Mouse (Mus musculus) urinary bladder, postnatal 25 days (tissue): ENCODE measurements at regions not wholly inside any gene's neighbourhood (a gene's known extent, or its start where the extent isn't known, plus 50 kb on each side); places are given as distances from the start of the nearest gene placed in this dataset.

Source experiments
- DNase-seq: peaks from one replicate; pipeline ENCODE4 v3.0.0; 2022; ENCODE audit warnings: low spot score

DNA sequence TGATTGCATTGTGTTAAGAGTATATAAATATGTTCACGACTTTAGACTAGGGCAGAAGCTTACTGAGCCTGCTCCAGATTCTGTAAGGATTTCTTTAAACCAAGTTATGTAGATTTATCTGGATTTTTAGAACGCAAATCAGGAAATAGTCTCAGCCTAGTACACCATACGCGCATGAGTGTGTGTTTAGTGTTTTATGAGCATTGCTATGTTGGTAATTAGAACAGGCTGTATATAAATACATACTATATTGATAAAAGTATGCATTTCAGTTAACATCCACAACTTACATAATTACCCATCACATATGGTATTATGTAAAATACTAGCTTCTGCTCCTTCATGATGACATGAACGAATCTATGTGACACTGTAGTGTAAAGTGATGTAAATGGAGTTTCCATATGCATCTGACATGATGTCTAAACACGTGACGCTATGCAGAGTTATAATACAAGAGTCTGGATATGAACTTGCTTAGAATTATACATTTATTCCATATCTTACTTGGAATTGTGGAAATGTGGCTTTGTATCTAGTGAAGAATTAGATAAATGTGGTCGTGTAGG, 332.6 kb upstream of the Tmc3 start:
- no peak for DNase-seq

DNA sequence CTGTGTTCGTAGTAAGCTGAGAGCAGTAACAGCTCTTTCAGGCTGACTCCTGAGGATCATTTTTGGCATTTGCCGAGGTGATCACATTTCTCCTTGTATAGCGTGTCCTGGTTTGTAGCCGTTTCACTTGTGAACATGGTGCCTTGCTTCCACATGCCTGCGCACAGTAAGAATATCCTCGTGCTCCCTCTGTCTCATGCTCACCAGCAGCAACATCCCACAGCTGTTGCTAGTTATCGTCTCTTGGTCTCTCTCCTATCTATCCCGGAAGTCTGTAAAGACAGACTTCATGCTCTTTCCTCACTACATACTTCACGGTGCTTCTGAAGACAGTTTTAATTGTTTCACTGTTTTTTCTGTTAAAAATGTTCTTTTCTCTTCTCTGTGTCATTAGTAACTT, 331.7 kb upstream of the Tmc3 start:
- DNase-seq = no peak

GRCm38 (mm10) chr7:83253432-83253831, 331.3 kb upstream of the Tmc3 start:
- DNase-seq = no peak

GRCm38 (mm10) chr7:83254411-83254810, 330.3 kb upstream of the Tmc3 start:
- no peak for DNase-seq

DNA sequence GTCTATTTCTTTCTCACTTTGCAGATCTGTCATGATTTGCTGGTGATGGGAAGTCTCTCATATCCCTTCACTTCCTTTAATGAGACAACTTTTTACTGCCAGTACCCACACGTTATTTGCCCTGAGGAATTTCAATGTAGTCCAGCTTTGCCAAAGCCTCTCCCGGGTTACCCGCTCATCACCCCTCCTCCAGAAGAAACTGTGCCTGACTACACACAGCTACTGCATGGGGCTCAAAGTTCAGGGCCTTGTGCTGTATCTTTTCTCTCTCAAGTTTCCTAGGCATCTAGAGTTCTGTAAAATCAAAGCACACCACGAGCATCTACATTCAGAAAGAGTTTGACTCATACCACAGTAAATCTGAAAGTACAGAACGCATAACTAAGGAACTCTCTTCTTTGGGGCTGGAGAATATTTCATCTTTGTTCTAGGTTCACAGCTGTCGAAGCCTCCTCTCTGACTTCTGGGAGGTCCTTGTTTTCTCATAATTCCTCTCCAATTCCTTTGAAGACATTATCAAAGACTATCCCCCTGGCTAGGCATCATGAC, 328.4 kb upstream of the Tmc3 start:
- DNase-seq = no peak

- DNase-seq = no peak
Observed at GRCm38 (mm10) chr7:83258363-83258916, 326.3 kb upstream of the Tmc3 start.

DNA sequence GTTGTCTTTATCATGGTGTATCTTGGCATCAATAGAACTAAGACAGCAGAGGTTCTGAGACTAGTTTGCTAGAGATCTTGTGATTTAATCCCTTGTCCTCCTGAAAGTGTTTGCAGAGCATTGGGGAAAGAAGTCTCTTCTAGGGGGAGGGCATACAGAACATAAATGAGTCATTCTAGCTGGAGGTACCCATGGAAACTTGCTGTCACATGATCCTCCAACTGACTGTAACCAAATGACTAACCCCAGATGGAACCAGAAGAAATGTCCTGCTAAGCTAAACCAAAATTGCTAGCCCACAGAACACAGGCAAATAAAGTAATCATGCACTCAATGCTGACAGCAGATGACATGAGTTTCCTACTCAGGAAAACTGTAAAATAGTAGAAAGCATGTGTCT, 323.2 kb upstream of the Tmc3 start:
- DNase-seq = no peak

GRCm38 (mm10) chr7:83289915-83290773, 294.6 kb upstream of the Tmc3 start:
- DNase-seq = no peak

- no peak for DNase-seq
Observed at GRCm38 (mm10) chr7:83307112-83307511, 277.6 kb upstream of the Tmc3 start.

- DNase-seq = no peak
Observed at GRCm38 (mm10) chr7:83312172-83312571, 272.6 kb upstream of the Tmc3 start.

DNA sequence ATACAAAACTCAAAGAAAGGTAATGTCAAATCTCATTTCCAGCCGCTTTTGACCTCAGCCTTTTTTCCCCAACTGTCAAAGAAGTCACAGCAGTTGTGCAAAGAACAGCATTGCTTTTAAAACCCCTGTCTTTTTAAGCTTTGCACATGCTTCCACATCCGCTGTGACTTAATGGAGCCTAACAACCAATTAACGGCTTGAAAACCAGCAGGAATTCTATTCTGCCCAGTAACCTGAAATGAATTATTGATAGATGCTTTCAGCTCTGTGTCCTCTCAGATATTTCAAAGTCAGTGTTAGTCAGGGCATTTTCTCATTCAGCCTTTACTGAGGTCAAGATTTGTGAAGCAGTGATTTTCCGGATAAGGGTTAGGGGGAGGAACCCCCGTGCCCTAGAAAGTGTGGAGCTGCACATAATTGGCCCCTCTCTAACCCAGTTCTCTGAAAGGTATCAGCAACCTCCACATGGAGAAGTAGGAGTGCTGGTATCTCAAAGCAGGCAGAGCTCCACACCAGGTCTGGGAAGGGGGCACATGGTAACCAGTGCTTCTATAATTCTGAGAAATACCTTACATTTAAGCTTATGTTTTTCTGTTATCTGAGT, 254.8 kb upstream of the Tmc3 start:
- no peak for DNase-seq

- DNase-seq = no peak
Observed at GRCm38 (mm10) chr7:83347103-83347754, 237.5 kb upstream of the Tmc3 start.

DNA sequence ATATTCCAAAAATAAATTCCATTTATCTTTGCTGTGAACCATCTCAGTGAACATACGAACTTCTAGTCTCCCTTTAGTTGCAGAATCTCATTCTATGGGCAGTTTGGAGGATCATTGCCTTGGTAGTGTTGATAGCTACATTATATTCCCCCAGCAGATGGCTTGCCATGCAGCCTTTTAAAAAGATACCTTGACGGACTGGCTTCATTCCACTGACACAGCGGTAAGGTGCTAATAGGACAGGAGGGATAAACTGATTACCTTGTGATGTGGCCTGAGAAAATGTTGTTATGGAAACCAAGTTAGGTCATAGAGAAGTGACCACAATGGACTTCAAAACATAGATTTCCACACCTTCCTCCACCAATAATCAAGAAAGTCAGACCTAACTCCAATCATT, 215.5 kb upstream of the Tmc3 start:
- DNase-seq = no peak

- DNase-seq = no peak
Observed at GRCm38 (mm10) chr7:83369605-83370004, 215.1 kb upstream of the Tmc3 start.

DNA sequence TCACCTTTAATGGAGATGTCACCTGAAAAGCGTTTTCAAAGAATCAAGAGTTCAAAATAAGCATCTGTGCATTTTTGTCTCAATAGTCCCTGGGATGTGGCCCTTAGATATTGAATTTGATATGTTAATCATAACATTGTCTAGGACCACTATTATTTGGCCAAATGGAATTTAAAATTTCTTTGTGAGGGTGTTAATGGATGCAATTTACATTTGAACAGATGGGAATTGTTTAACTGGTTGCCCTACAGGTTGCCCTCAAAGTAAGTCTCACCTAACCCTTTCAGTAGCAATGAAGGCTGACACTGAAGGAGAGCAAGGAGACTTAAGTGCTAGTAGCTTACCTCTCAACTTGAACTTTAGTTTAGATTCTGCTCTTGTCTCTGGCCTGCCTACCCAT, 207.9 kb upstream of the Tmc3 start:
- no peak for DNase-seq

- no peak for DNase-seq
Observed at GRCm38 (mm10) chr7:83381381-83382181, 203.1 kb upstream of the Tmc3 start.

DNA sequence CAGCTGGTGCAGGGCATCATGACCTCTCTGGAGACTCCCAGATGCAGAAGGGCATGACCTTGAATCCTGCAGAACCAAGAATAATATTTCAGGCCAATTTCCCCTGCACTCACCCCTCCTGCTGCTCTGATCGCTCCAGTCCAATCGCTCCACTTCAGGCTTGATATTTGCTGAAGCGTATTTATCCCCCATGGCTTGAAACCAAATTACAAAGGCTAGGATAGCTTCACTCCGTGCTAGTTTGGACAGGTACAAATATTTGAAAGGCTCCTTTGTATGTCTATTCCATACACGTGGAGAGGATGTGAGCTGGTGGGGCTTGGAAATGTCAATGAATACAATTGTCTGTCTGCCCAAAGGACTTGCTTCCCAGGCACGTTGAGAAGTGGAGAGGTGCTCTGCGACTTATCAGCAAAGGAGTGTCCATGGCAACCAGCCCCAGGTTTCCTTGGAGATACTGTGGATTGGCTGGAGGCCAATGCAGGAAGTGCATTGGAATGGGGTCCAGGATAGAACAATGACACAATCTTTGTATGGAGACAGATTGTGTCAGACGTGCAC, 201.8 kb upstream of the Tmc3 start:
- DNase-seq = no peak

DNA sequence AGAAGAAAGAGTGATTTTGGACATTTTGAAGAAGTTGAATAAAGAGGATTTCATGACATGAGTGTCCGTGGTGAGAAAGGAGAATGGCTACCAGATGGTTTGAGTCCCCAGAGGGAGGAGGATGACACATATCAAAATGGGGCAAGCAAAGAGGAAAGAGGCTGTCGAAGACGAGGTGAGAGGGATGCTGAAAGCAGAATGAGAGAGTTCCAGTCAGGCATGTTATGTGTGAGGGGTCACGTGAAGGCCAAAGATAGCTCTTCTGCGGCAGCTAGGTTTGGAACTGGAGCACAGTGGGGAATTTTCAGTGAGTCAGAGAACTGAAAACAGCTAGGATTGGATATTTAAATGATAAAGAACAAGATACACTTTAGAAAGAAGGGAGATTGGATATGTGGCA, 193.3 kb upstream of the Tmc3 start:
- DNase-seq = no peak

GRCm38 (mm10) chr7:83392181-83392580, 192.5 kb upstream of the Tmc3 start:
- DNase-seq = no peak

DNA sequence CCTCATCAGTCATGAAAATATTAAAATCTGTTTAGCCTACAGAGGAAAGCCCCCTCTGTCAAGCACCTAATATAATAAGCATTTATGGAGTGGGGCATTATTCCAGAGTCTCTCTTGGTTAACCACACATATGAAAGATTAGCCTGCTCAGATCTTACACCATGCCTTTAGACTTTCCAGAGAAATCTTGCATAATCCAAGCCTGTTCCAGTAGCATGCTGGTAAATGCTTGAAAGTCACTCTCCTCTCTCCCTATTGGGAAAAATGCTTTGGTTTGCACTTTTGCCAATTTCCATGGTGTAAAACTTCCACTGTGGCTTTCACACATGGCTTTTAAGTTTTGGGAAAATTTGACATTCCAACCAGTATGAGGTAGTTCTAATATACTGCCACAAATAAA, 192.1 kb upstream of the Tmc3 start:
- no peak for DNase-seq

- DNase-seq = no peak
Observed at GRCm38 (mm10) chr7:83394156-83394555, 190.6 kb upstream of the Tmc3 start.
